Mouse (Mus musculus) kidney, adult 9 months (tissue): ENCODE results near the gene Zfp979.
"Not testable (repeated sequence)": the region's sequence is repeated elsewhere in the genome, so short reads cannot be mapped to it uniquely, and the experiment has no call there.

Experiments used
- DNase-seq: peaks from one replicate; pipeline ENCODE4 v3.0.0; 2022

Zfp979 gene

GRCm38 (mm10) chr4:147642413-147642812, at the start of gene Zfp979:
Gene Zfp979 (minus strand): TSS chr4:147642513.
- not testable (repeated sequence) for DNase-seq

GRCm38 (mm10) chr4:147655245-147655644, 12.9 kb upstream of the Zfp979 start:
- not testable (repeated sequence) for DNase-seq

GRCm38 (mm10) chr4:147647407-147647806, 5.1 kb upstream of the Zfp979 start:
- DNase-seq = not testable (repeated sequence)

- DNase-seq = not testable (repeated sequence)
Observed at GRCm38 (mm10) chr4:147641932-147642331, 381 bp downstream of the Zfp979 start.

- DNase-seq = not testable (repeated sequence)
Observed at GRCm38 (mm10) chr4:147633818-147634262, 8.5 kb downstream of the Zfp979 start.

- DNase-seq = not testable (repeated sequence)
Observed at GRCm38 (mm10) chr4:147606511-147606910, 35.8 kb downstream of the Zfp979 start.

GRCm38 (mm10) chr4:147605521-147605920, 36.8 kb downstream of the Zfp979 start:
- no peak for DNase-seq

- no peak for DNase-seq
Observed at GRCm38 (mm10) chr4:147603806-147604205, 38.5 kb downstream of the Zfp979 start.

GRCm38 (mm10) chr4:147601881-147602280, 40.4 kb downstream of the Zfp979 start:
- DNase-seq = no peak

GRCm38 (mm10) chr4:147598831-147599230, 43.5 kb downstream of the Zfp979 start:
- DNase-seq = no peak

GRCm38 (mm10) chr4:147597685-147598084, 44.6 kb downstream of the Zfp979 start:
- no peak for DNase-seq

- DNase-seq = not testable (repeated sequence)
Observed at GRCm38 (mm10) chr4:147594630-147595029, 47.7 kb downstream of the Zfp979 start.

GRCm38 (mm10) chr4:147586511-147587473, 55.5 kb downstream of the Zfp979 start:
- no peak for DNase-seq

GRCm38 (mm10) chr4:147579371-147579770, 62.9 kb downstream of the Zfp979 start:
- DNase-seq = not testable (repeated sequence)

- DNase-seq = not testable (repeated sequence)
Observed at GRCm38 (mm10) chr4:147571156-147571555, 71.2 kb downstream of the Zfp979 start.

- DNase-seq = no peak
Observed at GRCm38 (mm10) chr4:147565426-147566220, 76.7 kb downstream of the Zfp979 start.
